Mouse (Mus musculus): ENCODE data around the gene Shtn1. TPM values are rescaled to one million over a fixed set of nuclear protein-coding genes. Genes with fewer than 3 reads are reported as not detected.

The Shtn1 gene
- polyA plus RNA-seq, 1 experiment: not detected

GRCm38 (mm10) chr19:58933062-58933461 is 142.8 kb downstream of the Shtn1 start:
- H3K4me3 ChIP-seq (replicated peaks): no peak overlapping the region
- H3K9me3 ChIP-seq (ENCODE audit: control insufficient read depth, low read length): no peaks in the 10 kb centered on the region
- peaks cover 6% of the 10 kb centered on the region; the same call in 1 of the 2 replicates for H3K27me3 ChIP-seq (ENCODE audit: control insufficient read depth)
- H3K36me3 ChIP-seq (ENCODE audit: control insufficient read depth): no peaks in the 10 kb centered on the region
- no peaks in the 10 kb centered on the region for H3K4me1 ChIP-seq (ENCODE audit: control insufficient read depth)
- no peak for TF ChIP-seq TAL1 (IDR thresholded peaks at IDR 0.05; ENCODE audit: low read length)
- TF ChIP-seq GATA1 (IDR thresholded peaks at IDR 0.05; ENCODE audit: low read length): no peak

- H3K9me3 ChIP-seq (ENCODE audit: control insufficient read depth, low read length): no peaks in the 10 kb centered on the region
- H3K4me1 ChIP-seq (ENCODE audit: control insufficient read depth): no peaks in the 10 kb centered on the region
- H3K27me3 ChIP-seq (ENCODE audit: control insufficient read depth): peaks cover 6% of the 10 kb centered on the region; the same call in 1 of the 2 replicates
- TF ChIP-seq TAL1 (IDR thresholded peaks at IDR 0.05; ENCODE audit: low read length) (no peak), GATA1 (IDR thresholded peaks at IDR 0.05; ENCODE audit: low read length) (no peak)
- H3K36me3 ChIP-seq (ENCODE audit: control insufficient read depth): no peaks in the 10 kb centered on the region
- H3K4me3 ChIP-seq (replicated peaks): no peak overlapping the region
Measured at GRCm38 (mm10) chr19:58931081-58931800, 144.7 kb downstream of the Shtn1 start.

Other genes starting within 250 kb of the Shtn1 start
- not detected in 2 replicates for gene Eno4, start 132.7 kb downstream of the Shtn1 start, polyA plus RNA-seq (2012)
- gene Hspa12a, start 132.4 kb downstream of the Shtn1 start, polyA plus RNA-seq (2012): 0.01 TPM in 1 of 2 replicates, not detected in the other
- gene Vax1, start 94.0 kb upstream of the Shtn1 start, polyA plus RNA-seq (2012): not detected in 2 replicates
- gene Kcnk18, start 143.1 kb upstream of the Shtn1 start, polyA plus RNA-seq (2012): not detected in 2 replicates
- not detected in 2 replicates for gene Slc18a2, start 184.8 kb upstream of the Shtn1 start, polyA plus RNA-seq (2012)
- gene Rps12-ps3, start 246.2 kb upstream of the Shtn1 start, polyA plus RNA-seq (2012): 3.5 and 7.4 TPM in 2 replicates